Mouse (Mus musculus) megakaryocyte, embryonic 14.5 days (primary cell): Measurements from ENCODE around the gene Cnnm4.

Experiments used
- FLI1 ChIP-seq: IDR thresholded peaks from 2 replicates; pipeline ENCODE4 v1.6.1; 2012; ENCODE audit warnings: low read length, inconsistent platforms, mixed read lengths
- GATA1 ChIP-seq: IDR thresholded peaks from 3 replicates; pipeline ENCODE4 v1.6.1; 2012; ENCODE audit warnings: mixed read lengths, low read length, inconsistent platforms, borderline replicate concordance

- TF ChIP-seq GATA1 (no peak), FLI1 (no peak)
These were observed 64.3 kb downstream of the Cnnm4 start for GRCm38 (mm10) chr1:36535477-36536396.
